Mouse (Mus musculus) kidney, adult 8-10 months (tissue): ENCODE results near the gene Elp5.

Source experiments
- DNase-seq, 2 experiments: peaks; one replicate each; pipeline ENCODE4 v3.0.0; 2022

Elp5 gene

GRCm38 (mm10) chr11:69990850-69991691 is 8.8 kb upstream of the Elp5 start, which contains the start of gene Gabarap:
Gene Gabarap, plus strand, starts transcription at chr11:69991143.
- peak; percentile 97 to 98 for DNase-seq

GRCm38 (mm10) chr11:69989949-69990348 is 7.6 kb upstream of the Elp5 start:
- DNase-seq: no peak

DNA sequence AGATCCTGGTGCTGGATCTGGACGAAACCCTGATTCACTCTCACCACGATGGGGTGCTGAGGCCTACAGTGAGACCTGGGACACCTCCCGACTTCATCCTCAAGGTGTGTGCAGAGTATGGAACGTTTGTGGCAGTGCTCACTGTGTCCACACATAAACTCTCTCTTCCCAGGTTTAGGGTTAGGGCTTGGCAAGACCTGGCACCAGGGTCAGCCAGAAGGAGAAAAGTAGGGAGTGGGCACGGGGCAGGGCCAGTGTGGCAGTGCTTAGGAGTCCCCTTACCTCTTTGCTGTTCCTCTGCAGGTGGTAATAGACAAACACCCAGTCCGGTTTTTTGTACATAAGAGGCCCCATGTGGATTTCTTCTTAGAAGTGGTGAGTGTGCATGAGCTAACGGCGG is 2.1 kb upstream of the Elp5 start:
- DNase-seq: no peak

DNA sequence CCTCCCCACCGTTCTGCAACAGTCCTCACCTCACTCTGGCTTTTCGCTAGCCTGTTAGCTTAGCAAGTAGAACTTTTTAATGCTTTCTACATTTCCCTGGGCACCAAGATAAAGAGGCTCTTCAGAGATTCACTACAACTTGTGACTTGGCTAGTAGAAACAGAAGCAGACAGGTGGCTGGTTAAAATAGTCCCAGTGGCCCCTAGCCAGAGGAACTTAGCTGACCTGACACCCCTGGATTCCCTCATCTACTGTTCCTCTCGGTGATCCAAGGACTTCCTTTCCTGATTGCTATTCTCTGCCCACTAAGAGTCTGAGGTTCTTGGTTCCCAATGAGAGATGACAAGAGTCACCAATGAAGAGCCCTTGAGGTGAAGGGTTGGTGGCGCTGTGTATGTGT is 1.1 kb upstream of the Elp5 start:
- DNase-seq: no peak

DNA sequence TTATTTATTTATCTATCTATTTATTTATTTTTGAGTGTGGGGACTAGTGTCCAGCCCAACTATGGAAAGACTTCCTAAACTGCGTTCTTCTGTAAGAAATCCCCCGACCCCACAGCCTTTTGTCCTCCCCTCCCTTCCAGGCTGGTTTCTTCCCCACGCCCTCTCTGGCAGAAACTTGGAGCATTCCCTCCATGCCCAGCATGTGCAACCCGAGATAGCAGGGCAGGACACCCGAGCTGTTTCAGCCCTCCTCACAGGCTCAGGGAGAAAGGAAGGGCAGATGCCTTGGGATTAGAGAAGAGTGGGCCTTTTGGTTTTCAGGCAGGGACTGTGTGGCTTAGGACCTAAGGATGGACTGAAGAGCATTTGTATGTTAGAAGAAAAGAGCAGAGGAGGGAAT is 560 bp upstream of the Elp5 start:
- no peak for DNase-seq

DNA sequence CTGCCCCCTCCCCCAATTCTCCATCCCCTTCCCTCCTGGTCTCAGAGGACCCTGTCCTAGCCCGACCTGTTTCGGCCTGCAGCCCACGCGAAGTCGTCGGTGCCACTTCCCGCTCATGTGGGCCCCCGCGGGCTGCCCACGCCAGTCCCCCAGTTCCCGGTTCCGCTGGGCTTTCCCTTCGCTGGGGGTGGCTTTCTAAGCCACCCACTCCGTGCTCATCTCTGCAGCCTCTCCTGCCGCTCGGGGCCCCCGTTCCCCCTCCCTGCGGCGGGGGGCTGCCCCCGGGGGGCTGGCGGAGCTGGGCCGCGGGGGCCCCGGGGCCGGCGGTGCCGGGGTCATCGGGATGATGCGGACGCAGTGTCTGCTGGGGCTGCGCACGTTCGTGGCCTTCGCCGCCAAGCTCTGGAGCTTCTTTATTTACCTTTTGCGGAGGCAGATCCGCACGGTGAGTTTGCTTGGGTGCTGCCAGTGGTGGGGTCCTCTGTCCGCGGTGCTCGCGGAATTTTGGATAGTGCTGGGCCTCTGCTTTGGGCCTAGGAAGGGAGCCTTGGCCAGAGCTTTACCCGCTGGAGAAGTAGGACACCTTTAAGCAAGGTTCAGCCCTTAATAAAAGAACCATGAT is 1.1 kb downstream of the Elp5 start, which contains the start of gene Ctdnep1:
Gene Ctdnep1, plus strand, starts transcription at position 16 of the 622 bp plus-strand sequence.
- no peak for DNase-seq

DNA sequence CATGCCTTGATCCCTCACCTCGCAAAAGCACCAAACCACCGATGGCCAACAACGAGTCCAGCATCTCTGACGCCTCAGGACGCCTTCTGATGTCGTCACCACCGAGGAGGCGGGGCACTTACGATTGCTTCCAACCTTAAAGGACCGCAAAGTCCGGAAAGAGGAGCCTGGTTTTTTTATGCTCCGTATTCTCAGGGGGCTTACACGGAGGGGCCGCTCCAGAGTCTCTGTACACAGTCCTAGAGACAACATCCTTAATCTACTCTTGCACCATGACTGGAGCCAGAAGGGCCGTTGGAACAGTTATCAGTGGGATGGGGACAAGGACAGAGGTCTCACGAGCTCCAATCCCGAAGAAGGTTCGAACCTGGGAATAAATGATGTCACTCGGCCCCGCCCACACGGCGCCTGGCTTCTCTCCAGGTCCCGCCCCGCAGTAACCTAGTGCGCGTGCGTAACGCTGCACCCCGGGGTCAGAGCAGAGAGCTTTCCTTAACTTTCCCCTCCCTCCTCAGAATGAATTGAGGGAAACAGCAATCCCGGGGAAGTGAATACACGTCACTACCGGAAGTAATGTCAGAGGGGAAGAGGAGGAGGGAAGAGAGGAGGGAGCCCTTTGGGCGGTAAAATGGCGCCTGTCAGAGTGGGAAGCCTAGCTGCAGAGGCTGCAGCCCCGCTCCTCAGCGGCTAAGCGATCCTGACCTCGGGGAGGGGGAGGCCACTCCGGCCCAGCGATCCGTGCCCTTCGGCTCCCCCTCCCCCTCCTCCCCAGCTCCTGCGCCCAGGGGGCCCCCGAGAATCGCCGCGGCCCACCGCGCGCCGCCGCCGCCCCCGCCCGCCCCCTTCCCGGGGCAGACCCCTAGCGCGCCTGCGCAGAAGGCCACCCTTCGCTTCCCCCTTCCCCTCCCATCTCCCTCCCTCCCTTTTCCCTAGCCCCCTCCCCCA is 1.8 kb downstream of the Elp5 start:
- peak; percentile 98 to 100 for DNase-seq

GRCm38 (mm10) chr11:69979827-69980195 is 2.5 kb downstream of the Elp5 start:
- no peak for DNase-seq

GRCm38 (mm10) chr11:69976271-69976670 is 6.0 kb downstream of the Elp5 start:
- no peak for DNase-seq

- no peak for DNase-seq
Measured at GRCm38 (mm10) chr11:69974907-69975306, 7.4 kb downstream of the Elp5 start.

DNA sequence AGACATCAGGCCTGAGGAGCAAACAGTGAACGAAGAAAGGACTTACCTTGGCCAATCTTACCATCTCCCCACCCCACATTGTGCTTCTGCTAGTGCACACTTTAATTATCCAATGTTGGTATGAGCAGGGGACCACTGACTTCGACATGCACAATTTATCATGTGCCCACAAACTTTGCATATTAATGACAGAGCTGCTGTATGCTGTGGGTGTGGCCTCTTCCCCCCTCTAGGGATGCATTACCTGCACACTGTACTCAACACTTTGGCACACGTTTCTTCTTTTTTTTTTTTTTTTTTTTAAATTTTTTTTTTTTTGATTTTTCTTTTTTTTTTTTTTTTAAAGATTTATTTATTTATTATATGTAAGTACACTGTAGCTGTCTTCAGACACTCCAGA is 11.5 kb downstream of the Elp5 start:
- no peak for DNase-seq

DNA sequence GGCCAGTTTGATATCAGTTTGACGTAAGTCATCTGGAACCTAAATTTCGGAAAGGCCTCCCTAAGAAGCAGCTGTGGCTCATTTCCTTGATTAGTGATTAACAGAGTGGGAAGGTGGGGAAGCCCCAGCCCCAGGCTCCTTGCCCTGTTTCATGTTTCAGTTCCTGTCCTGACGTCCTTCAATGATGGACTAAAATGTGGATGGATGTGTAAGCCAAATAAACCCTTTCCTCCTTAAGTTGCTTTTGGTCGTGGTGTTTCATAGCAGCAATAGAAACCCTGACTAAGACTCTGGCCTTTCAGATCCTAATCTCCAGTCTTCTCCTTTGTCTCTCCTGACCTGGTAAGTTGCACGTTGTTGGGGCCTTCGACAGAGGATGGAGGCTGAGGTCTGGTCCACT is 12.1 kb downstream of the Elp5 start:
- no peak for DNase-seq

DNA sequence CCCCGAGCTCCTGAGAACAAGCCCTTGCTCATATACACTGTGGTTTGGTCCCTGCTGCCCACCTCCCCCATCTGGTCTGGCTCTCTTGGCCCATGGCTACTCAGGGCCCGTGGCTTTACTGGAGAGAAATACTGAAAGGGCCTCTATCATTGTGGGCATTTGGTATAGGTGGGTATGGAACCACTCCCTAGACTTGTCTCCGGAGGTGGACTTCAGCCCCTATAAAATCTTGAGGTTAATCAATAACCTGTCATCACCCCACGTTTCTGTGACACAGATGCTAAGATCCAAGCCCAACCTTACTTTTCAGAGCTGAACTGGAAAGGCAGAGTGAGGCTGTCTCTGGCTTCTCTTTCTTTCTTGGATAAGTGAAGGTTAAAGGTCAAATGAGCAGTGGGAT is 13.5 kb downstream of the Elp5 start:
- no peak for DNase-seq

DNA sequence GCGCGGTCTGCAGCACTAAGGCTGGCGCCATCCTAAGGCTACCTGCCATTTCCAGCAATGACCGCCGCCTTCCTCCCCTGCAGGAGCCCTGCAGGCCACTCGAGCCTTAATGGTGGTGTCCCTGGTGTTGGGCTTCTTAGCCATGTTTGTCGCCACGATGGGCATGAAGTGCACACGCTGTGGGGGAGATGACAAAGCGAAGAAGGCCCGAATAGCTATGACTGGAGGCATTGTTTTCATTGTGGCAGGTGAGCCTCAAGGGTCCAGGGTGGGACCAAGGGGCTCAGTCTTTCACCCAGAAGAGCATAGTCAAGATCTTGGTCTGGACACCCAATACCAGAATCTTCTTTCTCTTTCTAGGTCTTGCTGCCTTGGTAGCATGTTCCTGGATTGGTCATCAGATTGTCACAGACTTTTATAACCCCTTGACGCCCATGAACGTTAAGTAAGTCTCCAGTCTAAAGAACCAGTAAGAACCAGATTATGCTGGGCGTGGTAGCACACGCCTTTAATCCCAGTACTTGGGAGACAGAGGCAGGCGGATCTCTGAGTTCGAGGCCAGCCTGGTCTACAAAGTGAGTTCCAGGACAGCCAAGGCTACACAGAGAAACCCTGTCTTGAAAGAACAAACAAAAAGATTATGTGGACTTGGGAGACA is 15.3 kb downstream of the Elp5 start:
- no peak for DNase-seq

- DNase-seq: peak; percentile 31 to 50
Measured at GRCm38 (mm10) chr11:69966006-69966859, 16.1 kb downstream of the Elp5 start.

DNA sequence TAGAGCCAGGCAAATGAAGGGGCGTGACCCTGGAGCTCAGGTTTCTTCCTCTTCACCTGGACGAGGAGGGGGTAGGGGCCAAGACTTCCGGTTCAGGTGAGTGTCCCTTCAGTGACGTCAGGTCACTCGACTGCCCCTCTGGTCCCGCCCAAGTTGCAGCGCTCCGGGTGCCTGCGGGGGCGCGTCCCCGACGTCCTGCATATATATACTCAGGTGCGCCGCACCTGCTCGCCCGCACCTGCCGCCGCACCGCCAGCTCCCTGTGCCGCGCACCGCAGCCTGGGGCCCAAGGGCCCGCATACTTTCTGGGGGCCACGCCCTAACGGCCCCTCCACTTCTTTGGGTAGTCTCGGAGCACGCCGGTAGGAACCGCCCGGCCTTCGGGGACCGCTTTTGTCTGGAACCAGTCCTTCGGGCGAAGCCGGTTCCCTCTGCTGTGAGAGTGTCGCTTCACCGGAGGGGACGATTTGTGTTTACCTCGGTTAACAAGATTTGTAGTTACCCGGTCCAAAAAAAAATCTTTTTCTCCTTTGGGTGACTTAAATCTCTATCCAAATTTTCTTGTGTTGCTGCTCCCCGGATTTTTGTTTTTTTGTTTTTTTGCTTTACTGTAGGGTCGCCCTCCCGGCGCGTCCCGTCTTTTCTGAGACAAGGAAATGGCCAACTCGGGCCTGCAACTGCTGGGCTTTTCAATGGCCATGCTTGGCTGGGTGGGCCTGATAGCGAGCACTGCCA is 16.9 kb downstream of the Elp5 start:
- peak; percentile 63 to 80 for DNase-seq

- DNase-seq: no peak
Measured at GRCm38 (mm10) chr11:69964650-69965270, 17.6 kb downstream of the Elp5 start, which contains the start of gene Cldn7. Gene Cldn7, plus strand, starts transcription at chr11:69964779.

DNA sequence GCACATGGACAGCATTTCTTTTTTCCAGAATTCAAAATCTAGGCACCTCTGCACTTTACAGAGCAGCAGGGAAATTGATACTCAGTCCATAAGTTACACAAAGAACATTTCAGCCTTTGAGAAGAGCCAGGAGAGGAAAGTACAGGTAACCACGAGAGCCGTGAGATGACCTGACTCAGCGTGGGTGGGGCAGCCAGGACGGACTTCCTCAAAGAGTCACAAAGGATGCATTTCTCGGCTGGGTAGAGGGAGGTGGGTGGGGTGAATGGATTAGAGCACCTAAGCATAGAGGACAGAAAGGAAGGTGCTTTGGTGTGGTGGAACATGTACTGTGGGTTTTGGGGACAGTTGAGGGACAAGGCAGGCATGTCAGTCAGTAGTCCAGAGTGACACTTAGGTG is 20.5 kb downstream of the Elp5 start:
- DNase-seq: no peak

- no peak for DNase-seq
Measured at GRCm38 (mm10) chr11:69960616-69961015, 21.7 kb downstream of the Elp5 start.

DNA sequence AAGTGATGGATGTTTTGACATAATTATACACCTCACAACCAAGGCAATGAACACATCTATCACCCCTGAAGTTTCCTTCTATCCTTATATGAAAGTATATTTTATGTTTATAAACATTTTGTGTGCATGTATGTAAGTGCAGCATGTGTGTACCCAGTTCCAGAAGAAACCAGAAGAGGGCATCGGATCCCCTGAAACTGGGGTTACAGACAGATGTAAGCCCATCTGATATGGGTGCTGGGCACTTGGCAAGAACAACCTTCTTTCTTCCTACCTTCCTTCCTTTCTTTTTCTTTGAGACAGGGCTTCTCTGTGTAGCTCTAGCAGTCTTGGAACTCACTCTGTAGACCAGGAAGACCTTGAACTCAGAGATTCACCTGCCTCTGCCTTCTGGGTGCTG is 26.1 kb downstream of the Elp5 start:
- no peak for DNase-seq
